Mouse (Mus musculus) liver, adult 2 months (tissue): ENCODE results near the gene Acp5.

Experiments
- CTCF ChIP-seq: fragments of 200-500 bp; IDR thresholded peaks from 2 replicates; pipeline ENCODE4 v1.5.1; 2011; ENCODE audit warnings: low read depth, low read length, control low read depth
- POLR2A ChIP-seq: fragments of 200-500 bp; IDR thresholded peaks from 2 replicates; pipeline ENCODE4 v1.6.1; 2011; ENCODE audit warnings: low read length, control low read depth; ENCODE audit not compliant: insufficient read depth; ENCODE audit errors: extremely low read depth

DNA sequence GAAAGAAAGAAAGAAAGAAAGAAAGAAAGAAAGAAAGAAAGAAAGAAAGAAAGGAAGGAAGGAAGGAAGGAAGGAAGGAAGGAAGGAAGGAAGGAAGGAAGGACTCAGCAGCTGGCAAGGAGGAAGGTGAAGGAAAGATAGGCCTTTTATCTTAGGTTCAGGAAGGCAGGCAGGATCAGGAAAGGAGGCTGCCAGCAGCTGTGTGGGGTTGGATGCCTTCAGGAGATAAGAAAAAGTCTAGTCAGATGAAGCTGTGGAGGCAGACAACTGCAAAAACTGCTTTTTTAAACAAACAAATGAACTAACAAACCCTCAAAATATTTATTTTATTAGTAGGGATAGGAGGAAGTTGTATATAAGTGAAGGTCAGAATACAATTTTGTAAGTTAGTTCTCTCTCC lies 14.0 kb downstream of the Acp5 start:
- TF ChIP-seq CTCF (no peak), POLR2A (no peak)
